In genomic region chr5:39636090-39636489, GRCm38 (mm10) we compare ENCODE assay signal across 20 mouse cellular contexts.
"Had no signal": no experiment of that assay in that cellular context is flagged by ENCODE, and none has a peak within 500 bp of the region (broad histone marks: within the 10 kb centered on the region; RNA-seq: fewer than 3 reads in every experiment).

No protein-coding gene starts in this region.

- H3K27ac ChIP-seq: liver, embryonic 14.5 days; midbrain, embryonic 12.5 days; neural tube, embryonic 13.5 days; neural tube, embryonic 15.5 days; stomach, embryonic 15.5 days; stomach, postnatal 0 days had no signal

- H3K9ac ChIP-seq: liver, embryonic 14.5 days; lung, embryonic 14.5 days; midbrain, embryonic 12.5 days; neural tube, embryonic 13.5 days; neural tube, embryonic 15.5 days; stomach, embryonic 15.5 days had no signal

- H3K4me1 ChIP-seq: midbrain, embryonic 12.5 days had no signal

- H3K9me3 ChIP-seq: midbrain, embryonic 12.5 days; neural tube, embryonic 13.5 days; neural tube, embryonic 15.5 days; stomach, embryonic 15.5 days had no signal

- H3K36me3 ChIP-seq: midbrain, embryonic 12.5 days; neural tube, embryonic 13.5 days; neural tube, embryonic 15.5 days; stomach, embryonic 15.5 days had no signal

- H3K27me3 ChIP-seq: neural tube, embryonic 13.5 days; neural tube, embryonic 15.5 days; stomach, embryonic 15.5 days had no signal

- DNase-seq: lung, adult 18-20 months; lung, embryonic 14.5 days; lung, postnatal 10 days; lung, postnatal 4 days; midbrain, embryonic 14.5 days; retina, postnatal 1 day; right cerebral cortex, postnatal 14 days; right cerebral cortex, postnatal 4 days; spleen, adult 18-20 months; thymus, adult 2 months; thymus, postnatal 25 days; thymus, postnatal 4 days had no signal

- H3K4me3 ChIP-seq: midbrain, embryonic 12.5 days; myocyte; neural tube, embryonic 13.5 days; neural tube, embryonic 15.5 days; stomach, embryonic 15.5 days had no signal

- ATAC-seq: midbrain, embryonic 16.5 days had no signal

- H3K4me2 ChIP-seq: lung, embryonic 14.5 days; midbrain, embryonic 12.5 days; neural tube, embryonic 13.5 days; neural tube, embryonic 15.5 days; stomach, embryonic 15.5 days had no signal
